Mouse (Mus musculus): Measurements from ENCODE around the gene Egr4.

Egr4 gene

GRCm38 (mm10) chr6:85513531-85513910 is at the start of gene Egr4:
Gene Egr4 (minus strand): TSS chr6:85513589.
- DNase-seq = peak; percentile 33

GRCm38 (mm10) chr6:85562374-85562773 is 49.0 kb upstream of the Egr4 start:
- no peak for DNase-seq

GRCm38 (mm10) chr6:85547642-85548041 is 34.3 kb upstream of the Egr4 start:
- DNase-seq = no peak

GRCm38 (mm10) chr6:85544251-85544881 is 31.0 kb upstream of the Egr4 start:
- DNase-seq = no peak

GRCm38 (mm10) chr6:85543351-85544175 is 30.2 kb upstream of the Egr4 start:
- DNase-seq = no peak

GRCm38 (mm10) chr6:85522825-85523224 is 9.4 kb upstream of the Egr4 start:
- no peak for DNase-seq

GRCm38 (mm10) chr6:85522026-85522425 is 8.6 kb upstream of the Egr4 start:
- no peak for DNase-seq

GRCm38 (mm10) chr6:85518091-85518693 is 4.8 kb upstream of the Egr4 start:
- DNase-seq = no peak

GRCm38 (mm10) chr6:85515941-85516340 is 2.6 kb upstream of the Egr4 start:
- no peak for DNase-seq

- DNase-seq = no peak
Measured at GRCm38 (mm10) chr6:85512577-85513530, 535 bp downstream of the Egr4 start.

GRCm38 (mm10) chr6:85512056-85512440 is 1.3 kb downstream of the Egr4 start:
- no peak for DNase-seq

GRCm38 (mm10) chr6:85511286-85512055 is 1.9 kb downstream of the Egr4 start:
- no peak for DNase-seq

- DNase-seq = no peak
Measured at GRCm38 (mm10) chr6:85510476-85510875, 2.9 kb downstream of the Egr4 start.

- DNase-seq = no peak
Measured at GRCm38 (mm10) chr6:85508602-85509001, 4.8 kb downstream of the Egr4 start.

- no peak for DNase-seq
Measured at GRCm38 (mm10) chr6:85504908-85505307, 8.5 kb downstream of the Egr4 start.

GRCm38 (mm10) chr6:85502911-85503250 is 10.5 kb downstream of the Egr4 start, which contains the start of gene Fbxo41:
Gene Fbxo41 (minus strand): TSS chr6:85502994.
- no peak for DNase-seq

GRCm38 (mm10) chr6:85502103-85502910 is 11.1 kb downstream of the Egr4 start:
- no peak for DNase-seq

GRCm38 (mm10) chr6:85501571-85502102 is 11.8 kb downstream of the Egr4 start:
- DNase-seq = no peak

GRCm38 (mm10) chr6:85500416-85500815 is 13.0 kb downstream of the Egr4 start:
- DNase-seq = no peak

- DNase-seq = no peak
Measured at GRCm38 (mm10) chr6:85498147-85498546, 15.2 kb downstream of the Egr4 start.

GRCm38 (mm10) chr6:85496976-85497375 is 16.4 kb downstream of the Egr4 start:
- DNase-seq = no peak
